Mouse (Mus musculus) neural tube, embryonic 11.5 days (tissue): ENCODE measurements around the gene Cnot3. TPM values are rescaled to one million over a fixed set of nuclear protein-coding genes. Genes with fewer than 3 reads are reported as not detected.
"Not testable (repeated sequence)": the region's sequence is repeated elsewhere in the genome, so short reads cannot be mapped to it uniquely, and the experiment has no call there.

Experiments used
- ATAC-seq: fragments of 200-750 bp; cut with Nextera tagmentation; 2 replicates; pipeline ENCODE4 v1.8.0; 2017; ENCODE audit warnings: moderate number of reproducible peaks, mild to moderate bottlenecking, moderate TSS enrichment, moderate library complexity; ENCODE audit not compliant: insufficient read depth, low FRiP score, low TSS enrichment
- DNase-seq: peaks from one replicate; pipeline ENCODE4 v3.0.0-alpha.2; 2015; ENCODE audit warnings: low spot score
- H3K27ac ChIP-seq: fragments of 300-500 bp; sonication (generic); 2 replicates; pipeline ENCODE4 v1.5.1; 2014; ENCODE audit warnings: low read depth, mild to moderate bottlenecking, low read length
- H3K27me3 ChIP-seq: fragments of 300-500 bp; sonication (generic); 2 replicates; pipeline ENCODE4 v1.6.1; 2014; ENCODE audit warnings: mild to moderate bottlenecking, low read length, mixed read lengths; ENCODE audit not compliant: control insufficient read depth, insufficient read depth
- H3K36me3 ChIP-seq: fragments of 300-500 bp; sonication (generic); 2 replicates; pipeline ENCODE4 v1.6.1; 2014; ENCODE audit warnings: mild to moderate bottlenecking, low read length, moderate library complexity, mixed read lengths; ENCODE audit not compliant: control insufficient read depth, insufficient read depth
- H3K4me1 ChIP-seq: fragments of 300-500 bp; sonication (generic); 2 replicates; pipeline ENCODE4 v1.6.1; 2014; ENCODE audit warnings: low read length, mixed read lengths; ENCODE audit not compliant: control insufficient read depth, insufficient read depth
- H3K4me2 ChIP-seq: fragments of 300-500 bp; sonication (generic); 2 replicates; pipeline ENCODE4 v1.6.1; 2014; ENCODE audit warnings: low read depth, mild to moderate bottlenecking, moderate library complexity
- H3K4me3 ChIP-seq: fragments of 300-500 bp; sonication (generic); 2 replicates; pipeline ENCODE4 v1.5.1; 2014; ENCODE audit warnings: low read depth, low read length
- H3K9ac ChIP-seq: fragments of 300-500 bp; sonication (generic); 2 replicates; pipeline ENCODE4 v1.6.1; 2014; ENCODE audit warnings: mild to moderate bottlenecking, low read length
- H3K9me3 ChIP-seq: fragments of 300-500 bp; sonication (generic); 2 replicates; pipeline ENCODE4 v1.6.1; 2016; ENCODE audit warnings: low read length; ENCODE audit not compliant: control insufficient read depth
- WGBS: fragments of 180-500 bp; shearing (Covaris S2); extraction: QIAGEN DNeasy Blood & Tissue Kit; methylation state at CpG from one replicate; pipeline ENCODE4 v1.1.7; 2014; 5-methylcytosine and 5-hydroxymethylcytosine counted together
- polyA plus RNA-seq: library from polyadenylated mRNA; unstranded; fragments of >200 nt; fragmentation: Nextera tagmentation; extraction: Ambion mirVana; gene quantifications from 2 replicates; pipeline ENCODE4 v1.2.1, GENCODE M21; 2014

Cnot3 gene
- 74.7 and 75.4 TPM in 2 replicates for polyA plus RNA-seq

DNA sequence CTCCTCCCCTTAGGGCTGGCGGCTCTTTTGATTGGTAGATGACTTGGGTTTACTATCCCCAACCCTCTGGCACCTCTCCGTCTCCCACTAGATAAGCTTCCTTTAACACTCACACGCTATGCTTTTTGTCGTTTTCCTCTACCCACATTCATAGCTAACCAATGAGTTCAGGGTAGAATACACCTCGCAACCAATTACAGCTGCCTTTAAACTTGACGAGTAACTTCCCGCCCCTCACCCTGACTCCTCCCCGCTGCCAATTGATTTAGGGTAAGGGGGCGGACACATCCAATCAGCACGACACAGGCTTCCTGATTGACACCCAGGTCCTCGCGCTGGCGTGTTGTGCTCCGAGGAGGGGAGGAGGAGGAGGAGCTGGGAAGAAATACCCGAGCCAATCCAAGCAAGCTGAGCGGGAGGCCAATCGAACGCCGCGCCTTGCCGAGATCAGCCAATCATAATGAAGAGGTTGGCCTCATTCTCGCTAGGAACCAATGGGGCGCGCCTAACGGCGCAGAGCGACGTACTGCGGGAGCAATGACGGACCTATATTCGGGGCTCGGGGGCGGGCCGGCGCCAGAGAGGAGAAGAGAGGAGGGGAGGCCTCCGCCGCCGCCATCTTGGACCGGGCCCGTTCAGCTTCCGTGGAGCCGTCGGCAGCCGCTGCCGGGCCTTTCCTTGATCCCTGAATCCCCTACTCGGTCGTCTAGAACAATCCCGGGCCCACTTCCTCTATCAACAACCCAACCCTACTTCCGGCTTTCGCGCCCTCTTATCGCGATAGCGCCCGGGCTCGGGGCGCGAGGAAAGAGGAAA is at the start of gene Cnot3:
Gene Cnot3, plus strand, starts transcription at position 597 of the 816 bp plus-strand sequence.
- Histone ChIP-seq H3K4me2 (peak within 1 kb of the TSS; percentile 73), H3K4me1 (peaks cover 21% of the 10 kb centered on the region), H3K4me3 (peak within 1 kb of the TSS; percentile 100), H3K27me3 (no peaks in the 10 kb centered on the region), H3K27ac (peak within 1 kb of the TSS; percentile 97), H3K36me3 (peaks cover 6% of the 10 kb centered on the region), H3K9me3 (0 out of 2 replicates have a peak, but pooled peaks cover 3% of the 10 kb centered on the region), H3K9ac (peak within 1 kb of the TSS; percentile 98)
- WGBS, result 0% methylated on average over 57 of the region's 58 CpGs
- ATAC-seq (peak; percentile 98), DNase-seq (peak; percentile 98)

DNA sequence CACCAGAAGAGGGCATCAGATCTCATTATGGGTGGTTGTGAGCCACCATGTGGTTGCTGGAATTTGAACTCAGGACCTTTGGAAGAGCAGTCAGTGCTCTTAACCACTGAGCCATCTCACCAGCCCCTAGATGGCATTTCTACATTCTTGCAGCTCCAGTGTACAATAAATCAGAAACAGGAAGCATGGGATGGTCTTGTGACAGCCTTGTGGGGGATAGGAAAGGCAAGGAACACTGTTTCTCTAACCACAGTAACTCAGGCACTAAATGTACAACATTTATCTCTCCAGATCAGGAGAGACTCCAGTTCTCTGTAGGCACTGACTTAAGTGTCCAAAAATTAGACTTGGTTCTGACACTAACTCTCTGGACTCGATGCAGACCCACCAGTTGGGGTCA is 47.3 kb upstream of the Cnot3 start:
- ATAC-seq, H3K4me1 ChIP-seq: not testable (repeated sequence)

DNA sequence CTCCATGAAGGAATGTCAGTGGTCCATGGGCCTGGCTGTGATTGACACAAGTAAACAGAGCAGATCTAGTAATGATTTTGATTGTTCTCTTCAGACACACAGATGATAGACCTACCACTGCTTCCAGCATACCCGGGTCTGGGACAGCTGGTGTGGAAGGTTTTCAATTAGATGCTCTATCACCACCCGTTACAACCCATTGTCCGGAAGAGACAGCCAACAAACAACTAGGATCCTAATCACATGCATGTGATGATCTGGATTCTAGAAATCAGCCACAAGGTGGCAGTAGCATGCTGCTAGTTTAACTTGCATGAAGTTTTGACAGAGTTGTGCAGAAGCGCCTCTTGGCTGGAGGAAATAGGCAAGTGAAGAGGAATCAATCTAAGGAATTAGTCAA is 43.9 kb upstream of the Cnot3 start:
- Histone ChIP-seq H3K27ac (no peak overlapping the region), H3K4me3 (no peak overlapping the region), H3K4me1 (no peaks in the 10 kb centered on the region), H3K9me3 (no peaks in the 10 kb centered on the region), H3K27me3 (no peaks in the 10 kb centered on the region), H3K9ac (no peak overlapping the region), H3K4me2 (no peak overlapping the region), H3K36me3 (no peaks in the 10 kb centered on the region)
- DNase-seq (peak; percentile 68), ATAC-seq (no peak; the same call in 1 of the 2 replicates)
- 20% methylated on average over 4 of the region's 4 CpGs for WGBS

More for the DNA sequence above, 47.3 kb upstream of the Cnot3 start:
- H3K27ac ChIP-seq, H3K27me3 ChIP-seq, H3K36me3 ChIP-seq, H3K4me2 ChIP-seq, H3K9me3 ChIP-seq, DNase-seq, H3K4me3 ChIP-seq, H3K9ac ChIP-seq: not testable (repeated sequence)
- WGBS, result 63% methylated on average over 1 of the region's 1 CpGs

DNA sequence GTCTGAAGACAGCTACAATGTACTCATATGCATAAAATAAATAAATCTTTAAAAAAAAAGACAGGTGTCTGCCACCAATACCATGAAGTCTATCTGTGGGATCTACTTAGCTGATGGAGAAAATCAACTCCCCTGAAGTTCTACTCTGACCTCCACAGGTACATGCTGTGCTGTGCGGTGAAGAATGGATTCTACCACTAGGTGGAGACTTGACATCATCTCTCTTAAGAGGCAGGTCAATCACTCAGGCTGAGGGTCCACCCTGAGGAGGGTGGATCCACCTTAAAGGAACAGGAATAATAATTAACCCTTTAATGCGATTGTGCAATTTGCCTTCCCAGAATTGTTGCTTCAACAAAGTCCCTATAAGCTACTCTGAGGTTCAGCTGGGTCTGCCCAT is 38.3 kb upstream of the Cnot3 start:
- H3K4me1 ChIP-seq, result no peaks in the 10 kb centered on the region
- H3K36me3 ChIP-seq, result no peaks in the 10 kb centered on the region
- H3K27ac ChIP-seq, result no peak overlapping the region
- H3K4me3 ChIP-seq, result no peak overlapping the region
- H3K4me2 ChIP-seq, result no peak overlapping the region
- ATAC-seq (no peak), DNase-seq (no peak)
- no peaks in the 10 kb centered on the region for H3K9me3 ChIP-seq
- no peaks in the 10 kb centered on the region for H3K27me3 ChIP-seq
- WGBS, result 15% methylated on average over 2 of the region's 2 CpGs
- no peak overlapping the region for H3K9ac ChIP-seq

- WGBS, result 85% methylated on average over 6 of the region's 6 CpGs
- no peak overlapping the region for H3K27ac ChIP-seq
- H3K4me2 ChIP-seq, result no peak overlapping the region
- DNase-seq (no peak), ATAC-seq (no peak)
- no peaks in the 10 kb centered on the region for H3K36me3 ChIP-seq
- H3K9me3 ChIP-seq, result no peaks in the 10 kb centered on the region
- no peaks in the 10 kb centered on the region for H3K4me1 ChIP-seq
- H3K9ac ChIP-seq, result no peak overlapping the region
- no peak overlapping the region for H3K4me3 ChIP-seq
- no peaks in the 10 kb centered on the region for H3K27me3 ChIP-seq
Measured at GRCm38 (mm10) chr7:3607391-3607790, 37.7 kb upstream of the Cnot3 start.

GRCm38 (mm10) chr7:3608668-3609067 is 36.4 kb upstream of the Cnot3 start:
- DNase-seq (no peak), ATAC-seq (no peak)
- no peaks in the 10 kb centered on the region for H3K27me3 ChIP-seq
- no peak overlapping the region for H3K4me2 ChIP-seq
- no peaks in the 10 kb centered on the region for H3K9me3 ChIP-seq
- H3K9ac ChIP-seq, result no peak overlapping the region
- no peaks in the 10 kb centered on the region for H3K36me3 ChIP-seq
- no peak overlapping the region for H3K4me3 ChIP-seq
- 88% methylated on average over 3 of the region's 3 CpGs for WGBS
- no peak overlapping the region for H3K27ac ChIP-seq
- no peaks in the 10 kb centered on the region for H3K4me1 ChIP-seq

DNA sequence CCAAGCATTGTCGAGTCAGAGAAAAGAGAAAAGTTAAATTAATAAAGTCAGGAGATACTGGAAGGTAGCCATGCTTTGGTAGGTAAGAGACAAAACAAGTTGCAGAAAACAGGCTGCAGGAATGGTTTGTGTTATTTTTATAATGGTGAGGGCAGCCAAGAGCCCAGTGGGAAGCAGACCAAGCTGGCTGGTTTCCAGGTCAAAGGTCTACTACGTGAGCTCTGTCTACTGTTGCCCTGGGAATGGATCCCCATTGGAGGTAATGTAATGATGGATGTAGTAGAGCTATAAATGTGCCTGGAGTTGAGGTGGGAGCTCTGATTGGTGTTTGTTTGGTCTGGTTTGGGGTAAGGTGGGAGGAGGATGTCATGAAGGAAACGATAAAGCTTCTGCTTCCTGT is 36.0 kb upstream of the Cnot3 start:
- no peaks in the 10 kb centered on the region for H3K9me3 ChIP-seq
- no peak overlapping the region for H3K27ac ChIP-seq
- H3K9ac ChIP-seq, result no peak overlapping the region
- WGBS, result 78% methylated on average over 3 of the region's 3 CpGs
- no peaks in the 10 kb centered on the region for H3K4me1 ChIP-seq
- H3K36me3 ChIP-seq, result no peaks in the 10 kb centered on the region
- no peak overlapping the region for H3K4me2 ChIP-seq
- ATAC-seq (no peak), DNase-seq (no peak)
- no peaks in the 10 kb centered on the region for H3K27me3 ChIP-seq
- H3K4me3 ChIP-seq, result no peak overlapping the region

DNA sequence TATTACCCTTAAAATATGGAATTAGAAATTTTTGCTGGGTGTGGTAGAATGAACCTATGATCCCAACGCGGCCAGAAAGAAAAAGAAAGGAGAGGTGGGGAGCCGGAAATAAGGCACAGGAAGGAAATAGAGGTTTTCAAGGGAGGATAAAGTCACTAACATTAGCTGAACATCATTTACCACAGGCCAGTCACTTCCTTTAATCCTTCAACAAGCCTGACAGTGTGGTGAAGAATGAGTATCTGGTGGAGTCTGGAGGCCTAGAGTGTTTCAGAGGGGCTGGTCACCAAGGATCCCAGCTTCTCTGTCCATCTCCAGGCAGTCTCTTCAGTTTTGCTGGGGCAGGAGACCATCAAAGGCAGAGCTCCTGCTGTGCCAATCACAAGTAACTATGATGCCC is 34.6 kb upstream of the Cnot3 start:
- Histone ChIP-seq H3K27me3 (no peaks in the 10 kb centered on the region), H3K4me1 (no peaks in the 10 kb centered on the region), H3K27ac (no peak overlapping the region), H3K9me3 (no peaks in the 10 kb centered on the region), H3K9ac (no peak overlapping the region), H3K4me3 (no peak overlapping the region), H3K36me3 (no peaks in the 10 kb centered on the region), H3K4me2 (no peak overlapping the region)
- ATAC-seq (no peak), DNase-seq (no peak)
- WGBS, result 88% methylated on average over 3 of the region's 3 CpGs

DNA sequence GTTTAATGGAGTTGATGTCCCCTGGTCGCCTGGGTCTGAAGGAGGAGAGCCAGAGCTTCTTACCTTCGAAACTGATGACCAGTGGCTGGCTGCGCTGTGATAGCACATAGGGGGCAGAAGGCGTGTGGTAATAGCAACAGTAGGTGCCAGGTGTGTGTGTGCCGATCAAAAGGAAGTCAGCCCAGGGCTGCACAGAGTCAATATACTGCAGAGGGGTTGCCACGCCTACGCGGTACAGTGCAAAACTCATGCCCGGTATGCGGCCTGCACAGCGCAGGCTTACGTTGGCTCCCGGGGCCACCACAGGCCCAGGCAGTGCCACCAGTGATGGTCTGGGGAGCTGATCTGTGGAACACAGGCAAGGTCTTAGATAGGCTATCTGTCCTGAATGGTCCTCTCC is 34.1 kb upstream of the Cnot3 start:
- Histone ChIP-seq H3K9ac (no peak overlapping the region), H3K4me2 (no peak overlapping the region), H3K27ac (no peak overlapping the region), H3K36me3 (no peaks in the 10 kb centered on the region), H3K9me3 (no peaks in the 10 kb centered on the region), H3K4me3 (no peak overlapping the region), H3K4me1 (no peaks in the 10 kb centered on the region), H3K27me3 (no peaks in the 10 kb centered on the region)
- DNase-seq, result no peak
- WGBS, result 90% methylated on average over 13 of the region's 13 CpGs
- no peak for ATAC-seq
